Mouse (Mus musculus): ENCODE measurements around the gene Olfr661.

DNA sequence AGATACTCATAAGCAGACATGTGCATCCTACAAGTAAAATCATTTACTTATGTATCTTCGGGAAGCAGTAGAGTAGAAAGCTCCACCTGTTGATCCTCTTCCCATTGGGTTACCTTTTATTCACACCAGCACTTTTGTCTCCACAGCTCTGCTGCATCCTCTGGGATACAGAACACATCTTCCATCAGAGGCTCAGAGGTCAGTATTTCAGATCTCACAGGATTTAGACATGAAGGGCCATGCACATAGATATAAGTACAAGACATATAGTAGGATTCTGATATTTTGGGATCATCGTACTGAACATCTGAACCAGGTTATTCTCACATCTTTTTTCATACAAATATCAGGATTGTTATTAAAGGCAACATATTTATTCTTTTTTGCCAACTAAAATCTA lies at the start of gene Olfr661:
- TF ChIP-seq CTCF (IDR thresholded peaks at IDR 0.05), result no peak
- TF ChIP-seq POLR2A (IDR thresholded peaks at IDR 0.05; ENCODE audit: insufficient read depth, low read depth, low read length), result no peak

All from heart, adult 2 months (tissue).